Mouse (Mus musculus) cerebellum, adult 11-12 months (tissue): Measurements from ENCODE around the gene Prkaa1.
A peak's percentile ranks its signal among the peaks of the same experiment; 100 is the strongest.
"Not testable (repeated sequence)": the region's sequence is repeated elsewhere in the genome, so short reads cannot be mapped to it uniquely, and the experiment has no call there.

ENCODE experiments used
- DNase-seq: peaks from one replicate; pipeline ENCODE4 v3.0.0; 2022

The Prkaa1 gene

DNA sequence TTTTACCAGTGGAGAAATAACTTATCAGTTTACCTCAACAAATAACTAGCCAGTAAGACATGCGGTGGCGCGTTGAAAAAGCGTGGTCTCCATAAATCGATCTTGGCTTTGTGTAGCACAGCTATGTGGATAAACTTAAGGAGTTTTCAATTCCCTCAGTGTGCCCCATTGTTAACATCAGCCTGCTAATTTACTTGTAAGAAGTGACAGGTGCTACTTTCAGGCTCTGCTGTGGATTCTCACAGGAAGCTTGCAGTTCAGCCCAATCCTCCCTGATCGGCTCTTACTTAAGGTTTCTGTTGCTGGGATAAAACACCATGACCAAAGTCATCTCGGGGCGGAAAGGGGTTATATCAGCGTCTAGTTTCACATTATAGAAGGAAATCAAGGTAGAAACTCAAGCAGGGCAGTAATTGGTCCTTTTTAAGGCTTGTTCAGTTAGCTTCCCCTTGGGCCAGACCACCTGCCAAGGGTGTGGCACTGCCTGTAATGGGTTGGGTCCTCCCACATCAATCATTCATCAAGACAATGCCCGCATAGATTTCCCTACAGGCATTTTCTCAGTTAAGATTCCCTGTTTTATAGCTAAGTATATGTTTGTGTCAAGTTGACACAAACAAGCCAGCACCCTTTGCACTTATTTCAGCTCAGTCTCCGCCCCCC, 41.1 kb downstream of the Prkaa1 start:
- DNase-seq, result peak; percentile 26

DNA sequence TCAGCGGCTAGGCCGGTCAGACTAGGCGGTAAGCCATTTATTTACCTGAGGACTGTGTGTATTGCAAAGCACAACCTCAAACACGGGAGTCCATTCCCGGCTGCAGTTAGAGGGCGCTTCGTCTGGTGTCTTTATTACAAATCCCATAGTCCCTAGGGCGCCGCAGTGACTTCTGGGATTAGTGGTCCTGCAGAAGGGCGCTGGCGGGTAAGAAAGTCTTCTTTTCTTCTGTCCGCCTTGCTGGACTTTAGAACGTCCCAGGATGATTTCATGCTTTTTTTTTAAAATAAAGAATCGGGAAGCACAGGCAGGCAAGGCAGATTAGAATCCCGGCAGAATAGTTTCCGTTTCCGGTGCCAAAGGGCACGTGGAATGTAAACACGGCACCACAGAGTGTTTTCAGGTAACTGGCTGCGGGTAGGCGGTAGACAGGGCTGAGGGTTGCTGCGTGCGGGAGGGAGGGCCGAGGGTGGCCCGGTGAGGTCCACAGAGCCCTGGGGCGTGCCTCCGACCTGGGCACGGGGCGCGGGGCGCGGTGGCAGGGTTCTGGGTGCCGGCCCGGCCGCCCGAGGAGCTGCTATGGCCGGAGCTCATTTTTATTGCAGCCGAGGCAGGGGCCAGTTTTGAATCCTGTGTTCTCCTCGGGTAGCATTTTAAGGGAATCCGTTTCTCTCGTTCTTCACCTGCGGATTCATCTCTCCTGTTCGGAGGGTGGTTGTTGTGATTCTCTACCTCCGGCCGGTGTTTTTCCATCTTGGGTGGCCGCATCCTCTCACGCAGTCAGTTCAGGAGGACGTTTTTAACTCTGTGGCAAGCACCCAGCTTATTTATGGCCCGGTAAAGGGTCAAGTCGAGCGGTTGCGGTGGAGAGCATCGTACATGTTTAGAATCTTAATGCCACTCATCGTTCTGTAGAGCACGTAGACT, 42.0 kb downstream of the Prkaa1 start, which contains the start of gene Ttc33:
Gene Ttc33, plus strand, starts transcription at position 160 of the 927 bp plus-strand sequence.
- peak; percentile 80 for DNase-seq

DNA sequence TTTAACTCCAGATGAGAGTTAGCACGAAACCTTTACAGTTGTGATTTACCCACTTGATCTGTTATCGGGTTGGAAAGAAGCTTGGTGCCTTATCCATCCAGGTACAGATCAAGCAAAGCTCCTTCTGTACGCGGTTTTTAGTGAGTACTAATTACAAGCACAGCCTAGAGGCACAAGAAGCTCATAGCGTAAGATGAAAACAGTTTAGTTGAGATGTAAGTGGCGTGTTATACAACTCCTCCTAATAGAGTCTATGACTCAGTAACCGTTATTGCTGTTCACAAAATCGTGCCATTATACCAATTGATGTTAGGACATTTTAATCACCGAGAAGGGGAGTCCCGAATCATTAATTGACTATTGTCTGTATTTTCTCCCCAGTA, 42.6 kb downstream of the Prkaa1 start:
- no peak for DNase-seq

DNA sequence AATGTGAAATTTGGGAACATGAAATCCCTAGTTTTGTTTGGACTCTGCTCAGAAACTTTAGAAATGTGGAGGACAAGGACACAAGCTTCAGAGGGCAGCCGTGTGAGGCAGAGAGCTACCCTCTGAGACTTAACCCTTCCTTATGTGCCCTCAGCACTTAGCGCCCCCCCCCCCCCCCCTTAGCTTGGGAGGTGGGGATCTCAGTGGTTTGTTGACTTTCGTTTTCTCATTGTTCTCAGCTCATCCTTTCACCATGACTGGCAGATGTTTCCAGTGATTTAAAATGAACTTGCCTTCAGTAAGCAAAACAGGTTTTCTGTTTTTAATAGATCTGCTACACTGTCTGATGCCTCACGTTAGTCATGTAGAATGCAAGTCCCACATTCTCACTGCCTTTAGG, 43.5 kb downstream of the Prkaa1 start:
- no peak for DNase-seq

DNA sequence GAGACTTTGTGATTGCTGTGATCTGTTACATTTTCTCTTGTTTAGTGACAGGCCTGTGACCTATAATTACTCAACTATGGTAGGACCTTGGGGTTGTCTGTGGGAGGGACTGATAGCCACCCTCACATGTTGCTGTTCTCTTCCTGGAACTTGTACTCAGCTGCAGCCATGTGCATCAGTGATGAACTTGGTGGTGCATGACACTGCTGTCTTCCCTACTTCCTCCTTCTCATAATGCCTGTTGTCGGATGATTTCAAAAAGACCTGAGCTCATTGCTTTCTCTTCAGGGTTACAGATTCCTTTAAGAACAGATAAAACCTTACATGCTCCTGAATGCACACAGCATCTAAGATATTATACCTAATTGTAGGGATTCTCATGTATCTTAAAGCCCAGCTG, 44.4 kb downstream of the Prkaa1 start:
- DNase-seq, result no peak

DNA sequence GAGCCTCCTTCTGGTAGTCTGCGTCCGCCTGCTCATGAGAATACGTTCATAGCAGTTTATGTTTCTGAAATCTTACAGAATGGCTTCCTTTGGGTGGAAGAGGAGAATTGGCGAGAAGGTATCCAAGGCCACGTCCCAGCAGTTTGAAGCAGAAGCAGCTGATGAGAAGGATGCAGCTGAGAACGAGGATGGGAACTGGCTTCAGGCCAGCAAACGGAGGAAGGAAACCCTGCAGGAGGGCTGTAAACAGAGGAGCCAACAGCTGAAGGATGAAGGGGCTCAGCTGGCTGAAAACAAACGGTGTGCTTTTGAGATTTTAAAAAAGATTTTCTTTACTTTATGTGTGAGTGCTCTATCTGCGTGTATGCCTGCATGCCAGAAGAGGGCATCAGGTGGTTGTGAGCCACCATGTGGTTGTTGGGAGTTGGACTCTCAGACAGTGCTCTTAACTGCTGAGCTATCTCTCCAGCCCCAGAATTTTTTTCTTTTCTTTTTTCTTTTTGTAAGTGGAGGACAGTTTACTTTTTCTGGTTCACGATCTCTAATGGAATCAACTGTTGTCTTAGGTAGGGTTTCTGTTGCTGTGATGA, 45.9 kb downstream of the Prkaa1 start:
- DNase-seq, result no peak

DNA sequence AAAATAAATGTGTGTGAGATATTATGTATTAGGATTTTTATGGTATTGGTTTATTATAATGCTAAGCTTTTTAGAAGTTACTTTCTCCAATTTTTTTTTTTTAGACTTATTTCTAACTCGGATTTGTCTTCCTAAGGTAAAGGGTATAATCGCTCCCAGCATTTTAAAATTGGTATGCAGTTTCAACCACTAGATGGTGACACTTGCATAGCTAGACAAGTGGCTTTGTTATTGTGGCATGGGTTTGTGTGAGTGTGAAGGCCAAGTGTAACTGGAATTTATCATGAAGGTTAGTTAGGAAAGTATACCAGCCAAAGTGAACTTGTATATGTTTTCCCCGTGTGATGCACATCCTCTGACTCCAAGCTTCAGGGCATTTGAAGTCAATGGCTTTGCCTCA, 50.2 kb downstream of the Prkaa1 start:
- no peak for DNase-seq

DNA sequence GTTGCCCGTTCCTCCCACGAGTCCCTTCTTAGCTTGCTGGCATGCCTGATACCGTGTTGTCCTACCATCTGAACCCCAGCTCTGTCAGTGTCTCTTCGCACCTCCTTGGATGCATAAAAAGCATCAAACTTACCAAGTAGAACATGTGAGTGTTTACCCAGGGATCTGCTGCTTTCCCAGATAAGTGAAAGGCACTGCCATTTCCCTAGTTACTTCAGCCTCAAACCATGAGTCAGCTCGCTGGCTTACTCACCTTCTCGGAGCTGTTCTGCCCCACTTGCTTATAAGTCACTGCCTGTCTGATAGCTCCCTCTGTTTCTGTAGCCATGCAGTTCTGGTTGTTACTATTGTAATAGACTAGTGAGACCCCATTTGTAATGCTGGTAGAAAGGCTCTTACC, 50.8 kb downstream of the Prkaa1 start:
- no peak for DNase-seq

DNA sequence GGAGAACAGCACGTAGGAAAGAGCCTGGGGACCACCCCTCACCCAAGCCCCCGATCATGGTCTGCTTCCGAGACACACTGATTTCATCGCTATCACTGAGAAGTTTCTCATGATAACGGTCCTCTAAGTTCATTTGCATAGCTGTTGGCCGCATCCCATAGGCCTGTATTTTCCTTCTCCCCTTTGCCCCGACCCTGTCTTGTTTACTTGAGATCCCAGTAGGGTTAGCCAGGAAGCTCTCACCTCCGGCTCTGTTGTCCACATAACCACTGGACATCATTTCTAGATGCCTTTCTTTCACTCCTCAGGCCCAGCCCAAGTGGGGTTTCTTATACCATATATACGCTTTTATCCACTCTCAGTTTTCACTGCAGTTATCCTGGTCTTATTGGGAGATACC, 51.3 kb downstream of the Prkaa1 start:
- no peak for DNase-seq

DNA sequence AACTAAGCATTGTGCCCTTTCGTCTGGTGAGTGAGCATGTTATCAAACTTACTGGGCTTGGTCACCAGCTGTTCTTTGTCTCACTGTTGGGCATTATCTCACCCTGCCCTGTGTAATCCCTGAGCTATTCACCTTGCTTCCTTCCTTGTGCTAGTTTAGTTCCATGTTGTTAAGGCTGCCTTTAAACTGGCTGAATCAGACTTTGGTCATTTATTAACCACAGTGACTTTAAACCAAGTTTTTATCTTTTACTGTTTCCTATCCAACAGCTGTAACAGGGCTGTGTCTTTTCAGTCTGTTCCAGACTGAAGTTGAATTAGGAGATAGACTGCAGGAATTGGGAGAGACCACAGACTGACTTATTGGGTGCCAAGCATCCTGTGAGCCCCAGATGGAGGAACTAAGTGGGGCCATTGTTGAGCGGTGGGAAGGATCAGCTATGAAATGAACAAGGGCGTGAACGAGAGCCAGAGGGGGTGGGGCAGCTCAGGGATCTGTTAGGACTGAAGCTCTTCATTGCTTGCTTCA, 52.4 kb downstream of the Prkaa1 start:
- no peak for DNase-seq

DNA sequence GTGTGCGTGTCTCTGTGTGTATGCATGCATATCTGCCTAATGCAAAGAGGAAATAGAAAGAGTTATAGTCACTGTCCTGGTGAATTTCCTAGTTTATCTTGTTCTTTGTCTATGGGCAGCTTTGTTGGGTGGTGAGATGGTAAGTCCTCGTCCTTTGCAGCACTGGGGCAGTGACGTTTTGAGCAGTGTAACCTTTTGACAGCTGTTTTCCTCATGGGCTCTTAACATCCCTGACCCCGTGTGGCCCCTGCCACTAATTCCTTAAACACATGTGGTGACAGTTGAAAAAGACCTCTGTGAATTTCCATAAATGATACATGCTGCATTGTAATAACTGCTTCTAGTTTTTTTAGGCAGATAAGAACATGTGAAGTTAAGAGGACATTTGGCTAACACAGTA, 53.0 kb downstream of the Prkaa1 start:
- DNase-seq, result no peak

DNA sequence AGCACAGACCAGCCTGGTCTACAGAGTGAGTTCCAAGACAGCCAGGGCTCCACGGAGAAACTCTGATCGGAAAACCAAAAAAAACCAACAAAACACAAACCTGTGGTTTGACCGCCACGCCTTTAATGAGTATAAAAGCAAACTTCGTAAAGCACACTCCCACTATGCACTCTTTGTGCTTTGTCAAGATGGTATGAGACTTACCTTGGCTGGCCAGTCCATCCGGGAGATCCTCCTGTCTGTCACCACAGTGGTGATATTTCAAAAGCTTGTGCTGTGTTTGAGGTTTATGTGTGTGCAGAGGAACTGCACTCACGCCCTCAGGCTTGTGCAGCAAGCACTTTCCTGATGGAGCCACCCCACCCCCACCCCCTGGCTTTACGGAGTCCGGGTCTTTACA, 61.6 kb downstream of the Prkaa1 start:
- DNase-seq, result no peak

DNA sequence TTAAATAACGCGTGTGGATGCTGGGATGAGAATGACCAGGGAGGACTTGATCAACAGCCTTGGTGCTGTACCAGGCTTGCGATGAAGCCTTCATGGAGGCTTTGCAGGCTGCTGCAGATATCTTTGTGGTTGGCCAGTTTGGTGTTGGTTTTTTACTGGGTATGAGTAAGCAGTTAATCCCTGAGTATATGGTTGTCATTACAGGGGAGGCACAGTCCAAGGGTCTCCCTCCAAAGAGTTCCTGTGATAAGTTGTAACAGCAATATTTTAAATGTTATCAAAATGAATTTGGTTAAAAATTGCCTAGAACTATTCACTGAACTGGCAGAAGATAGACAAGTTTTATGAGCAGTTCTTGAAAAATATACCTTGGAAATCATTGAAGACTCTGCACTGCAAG, 65.5 kb downstream of the Prkaa1 start:
- no peak for DNase-seq

DNA sequence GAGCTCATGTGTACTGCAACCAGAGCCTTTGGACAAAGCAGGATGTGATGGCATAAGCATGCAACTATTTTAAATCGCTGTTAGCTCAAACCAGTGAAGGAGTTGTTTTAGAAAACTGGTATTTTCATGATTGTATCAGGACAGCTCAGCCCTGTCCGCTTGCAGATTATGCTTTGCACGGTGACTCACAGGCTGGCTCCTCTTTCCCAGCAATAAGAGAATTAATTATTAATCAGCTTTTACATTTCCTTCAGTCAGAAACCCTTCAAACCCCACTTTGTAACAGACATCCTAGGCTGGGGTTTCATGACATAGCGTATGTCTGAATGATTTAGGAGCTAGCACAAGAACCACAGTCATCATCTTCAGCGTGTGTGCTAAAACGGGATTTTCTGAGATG, 76.8 kb downstream of the Prkaa1 start:
- DNase-seq, result no peak

DNA sequence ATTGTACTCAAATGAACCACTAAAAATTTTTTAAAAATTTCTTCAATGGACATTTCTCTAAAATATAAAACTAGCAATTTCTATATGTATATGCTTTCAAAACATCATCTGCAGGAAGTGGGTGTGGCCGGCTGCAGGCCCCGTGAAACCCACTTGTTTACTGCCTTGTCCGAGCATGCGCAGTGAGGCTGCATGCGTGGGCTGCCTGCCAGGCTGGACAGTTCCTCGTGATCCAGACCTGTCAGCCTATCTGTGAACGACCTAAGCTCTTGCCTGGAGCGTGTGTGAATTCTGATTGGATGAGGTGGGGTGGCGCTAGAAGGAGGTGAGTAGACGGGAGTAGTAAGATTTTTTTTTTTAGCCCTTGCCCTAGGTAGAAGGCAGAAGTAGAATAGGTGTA, 87.1 kb downstream of the Prkaa1 start:
- DNase-seq, result not testable (repeated sequence)
